Mouse (Mus musculus) lung, postnatal 0 days (tissue): ENCODE results near the gene Ndufb3.
"Not testable (repeated sequence)": the region's sequence is repeated elsewhere in the genome, so short reads cannot be mapped to it uniquely, and the experiment has no call there.

Experiments
- CTCF ChIP-seq: IDR thresholded peaks from 2 replicates; pipeline ENCODE4 v1.5.1; 2016; ENCODE audit warnings: antibody characterized with exemption, mild to moderate bottlenecking
- EP300 ChIP-seq: IDR thresholded peaks from 2 replicates; pipeline ENCODE4 v1.6.1; 2016; ENCODE audit warnings: antibody characterized with exemption, mild to moderate bottlenecking, control low read depth

DNA sequence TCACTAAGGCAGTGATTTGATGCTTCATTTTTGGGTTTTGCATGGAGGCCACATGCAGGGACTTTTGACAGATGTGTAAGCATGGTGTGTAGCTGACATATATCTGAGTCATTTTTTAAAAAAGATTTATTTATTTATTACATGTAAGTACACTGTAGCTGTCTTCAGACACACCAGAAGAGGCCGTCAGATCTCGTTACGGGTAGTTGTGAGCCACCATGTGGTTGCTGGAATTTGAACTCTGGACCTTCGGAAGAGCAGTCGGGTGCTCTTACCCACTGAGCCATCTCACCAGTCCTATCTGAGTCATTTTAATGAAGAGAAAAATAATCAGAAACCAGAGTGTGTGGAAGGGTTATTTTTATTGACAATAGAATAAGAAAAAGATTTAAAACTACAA is 23.4 kb downstream of the Ndufb3 start:
- TF ChIP-seq CTCF, EP300: not testable (repeated sequence)
